Mouse (Mus musculus) neural tube, embryonic 15.5 days (tissue): Measurements from ENCODE around the gene Sh3yl1. TPM values are rescaled to one million over a fixed set of nuclear protein-coding genes. Genes with fewer than 3 reads are reported as not detected.

ENCODE experiments used
- ATAC-seq: fragments of 200-750 bp; cut with Nextera tagmentation; 2 replicates; pipeline ENCODE4 v1.8.0; 2017; ENCODE audit warnings: mild to moderate bottlenecking, moderate TSS enrichment, moderate library complexity; ENCODE audit not compliant: low FRiP score
- H3K27ac ChIP-seq: fragments of 300-500 bp; sonication (generic); replicated peaks from 2 replicates; pipeline ENCODE4 v1.5.1; 2015; ENCODE audit warnings: mild to moderate bottlenecking, inconsistent platforms
- H3K27me3 ChIP-seq: fragments of 300-500 bp; sonication (generic); replicated peaks from 2 replicates; pipeline ENCODE4 v1.6.1; 2015; ENCODE audit warnings: inconsistent platforms
- H3K36me3 ChIP-seq: fragments of 300-500 bp; sonication (generic); 2 replicates; pipeline ENCODE4 v1.6.1; 2015; ENCODE audit warnings: inconsistent platforms
- H3K4me1 ChIP-seq: fragments of 300-500 bp; sonication (generic); 2 replicates; pipeline ENCODE4 v1.6.1; 2015; ENCODE audit warnings: inconsistent platforms
- H3K4me2 ChIP-seq: fragments of 300-500 bp; sonication (generic); 2 replicates; pipeline ENCODE4 v1.6.1; 2015; ENCODE audit warnings: inconsistent platforms, mild to moderate bottlenecking, moderate library complexity
- H3K4me3 ChIP-seq: fragments of 300-500 bp; sonication (generic); replicated peaks from 2 replicates; pipeline ENCODE4 v1.5.1; 2015; ENCODE audit warnings: mild to moderate bottlenecking, inconsistent platforms
- H3K9ac ChIP-seq: fragments of 300-500 bp; sonication (generic); replicated peaks from 2 replicates; pipeline ENCODE4 v1.6.1; 2015; ENCODE audit warnings: mild to moderate bottlenecking, inconsistent platforms
- H3K9me3 ChIP-seq: fragments of 300-500 bp; sonication (generic); replicated peaks from 2 replicates; pipeline ENCODE4 v1.6.1; 2016; ENCODE audit warnings: inconsistent platforms
- WGBS: fragments of 180-500 bp; shearing (Covaris S2); methylation state at CpG from one replicate; pipeline ENCODE4 v1.1.7; 2015; ENCODE audit warnings: mixed read lengths; 5-methylcytosine and 5-hydroxymethylcytosine counted together
- polyA plus RNA-seq: library from polyadenylated mRNA; unstranded; fragments of >200 nt; fragmentation: Nextera tagmentation; extraction: Ambion mirVana; gene quantifications from 2 replicates; pipeline ENCODE4 v1.2.1, GENCODE M21; 2015

Gene Sh3yl1
- polyA plus RNA-seq, 1 experiment from 2014 or later: 48.6 TPM

DNA sequence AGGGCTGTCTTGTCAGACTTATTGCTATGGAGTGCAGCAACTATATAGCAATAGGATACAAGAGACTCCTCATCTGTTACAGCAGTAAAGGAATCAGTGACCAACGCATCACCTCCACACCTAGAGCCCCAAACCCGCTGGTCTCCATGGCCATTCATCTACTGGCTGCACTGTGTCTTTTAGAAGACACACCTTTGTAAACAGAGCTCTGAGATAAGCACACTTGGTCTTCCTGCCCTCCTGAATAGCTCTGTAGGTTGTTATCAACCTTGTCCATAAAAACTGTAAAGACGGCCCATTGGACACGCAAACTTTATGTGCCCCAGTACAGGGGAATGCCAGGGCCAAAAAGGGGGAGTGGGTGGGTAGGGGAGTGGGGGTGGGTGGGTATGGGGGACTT, 14.4 kb upstream of the Sh3yl1 start:
- Histone ChIP-seq H3K4me3 (no peak overlapping the region), H3K4me1 (no peaks in the 10 kb centered on the region), H3K9me3 (no peaks in the 10 kb centered on the region), H3K9ac (no peak overlapping the region), H3K4me2 (no peak overlapping the region), H3K27me3 (no peaks in the 10 kb centered on the region), H3K27ac (no peak overlapping the region), H3K36me3 (peaks cover 20% of the 10 kb centered on the region)
- 94% methylated on average over 4 of the region's 4 CpGs for WGBS
- ATAC-seq: no peak

DNA sequence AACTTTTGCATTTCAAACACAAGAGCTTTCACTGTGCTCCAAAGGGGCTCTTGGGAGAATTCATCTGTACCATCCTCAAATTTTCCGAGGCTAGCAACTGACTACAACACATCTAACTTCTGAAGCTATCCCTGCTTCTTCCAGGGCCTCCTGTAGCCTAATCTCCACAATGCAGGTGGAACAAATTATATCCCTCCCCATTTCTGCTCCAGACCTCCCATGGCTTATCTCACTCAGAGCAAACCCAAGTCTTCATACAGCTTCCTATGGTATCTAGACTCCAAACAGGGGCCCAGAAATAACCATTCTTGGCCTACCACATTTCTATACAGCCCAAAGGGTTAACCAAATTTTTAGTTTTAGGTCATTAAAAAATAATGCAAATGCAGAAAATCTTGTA, 2.8 kb upstream of the Sh3yl1 start:
- Histone ChIP-seq H3K9ac (no peak overlapping the region), H3K36me3 (peaks cover 1% of the 10 kb centered on the region), H3K4me3 (no peak overlapping the region), H3K27ac (no peak overlapping the region), H3K9me3 (no peaks in the 10 kb centered on the region), H3K4me1 (peaks cover 30% of the 10 kb centered on the region), H3K4me2 (no peak overlapping the region), H3K27me3 (no peaks in the 10 kb centered on the region)
- 83% methylated on average over 1 of the region's 1 CpGs for WGBS
- ATAC-seq: no peak

DNA sequence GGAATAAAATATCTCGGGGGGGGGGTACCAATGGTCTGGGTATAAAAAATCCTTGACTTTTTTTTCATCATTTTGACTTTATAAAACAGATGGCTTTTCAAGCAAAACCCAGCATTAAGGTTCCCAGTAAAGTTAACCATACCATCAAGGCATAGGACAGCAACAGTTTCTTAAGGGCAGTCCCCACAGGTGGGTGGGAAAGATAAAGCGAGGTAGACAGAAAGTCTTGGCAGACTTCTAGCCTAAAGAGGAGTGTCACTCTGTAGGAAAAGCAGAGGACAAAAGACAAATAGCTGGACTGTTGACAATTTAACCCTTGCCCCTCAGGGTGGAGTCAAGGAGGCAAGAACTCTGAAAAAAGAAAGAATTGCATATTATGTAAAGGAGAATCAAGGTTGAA, 1.6 kb upstream of the Sh3yl1 start:
- Histone ChIP-seq H3K27ac (no peak overlapping the region), H3K4me3 (no peak overlapping the region), H3K4me1 (peaks cover 31% of the 10 kb centered on the region), H3K9me3 (no peaks in the 10 kb centered on the region), H3K36me3 (no peaks in the 10 kb centered on the region), H3K9ac (no peak overlapping the region), H3K27me3 (no peaks in the 10 kb centered on the region), H3K4me2 (peak overlapping the region; percentile 89; the same call in 1 of the 2 replicates)
- WGBS: 88% methylated on average over 2 of the region's 2 CpGs
- ATAC-seq: no peak

DNA sequence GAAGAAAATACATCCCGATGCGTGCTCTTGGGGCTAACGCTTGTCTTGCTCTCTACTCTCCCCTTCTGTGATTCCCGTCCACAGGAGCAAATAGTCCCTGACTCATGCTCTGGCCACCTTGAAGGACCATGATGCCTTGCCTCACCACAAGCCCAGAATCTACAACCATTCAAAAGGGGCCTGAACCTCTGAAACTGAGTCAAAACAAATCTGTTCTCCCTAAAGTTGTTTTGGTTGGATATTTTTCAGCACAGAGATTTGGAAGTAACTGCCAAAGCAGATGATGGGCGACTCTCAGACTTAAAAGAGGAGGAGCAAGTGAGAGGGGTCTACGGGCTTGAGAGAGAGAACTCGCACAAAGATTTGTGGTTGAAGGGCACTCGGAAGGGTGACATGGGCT, 608 bp upstream of the Sh3yl1 start:
- peaks cover 31% of the 10 kb centered on the region for H3K4me1 ChIP-seq
- no peaks in the 10 kb centered on the region for H3K27me3 ChIP-seq
- peak overlapping the region; percentile 72 for H3K9ac ChIP-seq
- 17% methylated on average over 8 of the region's 8 CpGs for WGBS
- H3K9me3 ChIP-seq: no peaks in the 10 kb centered on the region
- H3K27ac ChIP-seq: peak overlapping the region; percentile 72
- peak overlapping the region; percentile 89 for H3K4me2 ChIP-seq
- H3K36me3 ChIP-seq: no peaks in the 10 kb centered on the region
- H3K4me3 ChIP-seq: peak overlapping the region; percentile 61
- ATAC-seq: no peak

DNA sequence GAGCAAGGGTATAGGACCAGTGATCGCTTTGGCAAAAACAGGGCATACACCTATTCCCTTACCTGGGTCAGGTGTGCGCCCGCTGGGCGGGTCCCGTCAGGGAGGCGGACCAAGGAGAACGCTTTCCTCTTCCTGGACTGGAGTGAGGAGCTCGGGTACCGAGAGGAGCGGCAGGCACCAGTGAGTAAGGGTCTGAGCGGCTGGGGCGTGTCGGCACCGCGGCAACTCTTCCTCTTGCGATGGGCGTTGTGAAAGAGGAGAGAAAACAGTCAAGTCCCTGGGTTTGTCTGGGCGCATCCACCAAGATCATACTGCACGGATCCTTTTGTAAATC, 547 bp downstream of the Sh3yl1 start:
- Histone ChIP-seq H3K4me2 (peak overlapping the region; percentile 89), H3K36me3 (no peaks in the 10 kb centered on the region), H3K9ac (peak overlapping the region; percentile 67), H3K4me1 (peaks cover 31% of the 10 kb centered on the region), H3K27ac (peak overlapping the region; percentile 75), H3K9me3 (no peaks in the 10 kb centered on the region), H3K4me3 (peak overlapping the region; percentile 61), H3K27me3 (no peaks in the 10 kb centered on the region)
- WGBS: 0% methylated on average over 19 of the region's 19 CpGs
- peak; percentile 81 for ATAC-seq

DNA sequence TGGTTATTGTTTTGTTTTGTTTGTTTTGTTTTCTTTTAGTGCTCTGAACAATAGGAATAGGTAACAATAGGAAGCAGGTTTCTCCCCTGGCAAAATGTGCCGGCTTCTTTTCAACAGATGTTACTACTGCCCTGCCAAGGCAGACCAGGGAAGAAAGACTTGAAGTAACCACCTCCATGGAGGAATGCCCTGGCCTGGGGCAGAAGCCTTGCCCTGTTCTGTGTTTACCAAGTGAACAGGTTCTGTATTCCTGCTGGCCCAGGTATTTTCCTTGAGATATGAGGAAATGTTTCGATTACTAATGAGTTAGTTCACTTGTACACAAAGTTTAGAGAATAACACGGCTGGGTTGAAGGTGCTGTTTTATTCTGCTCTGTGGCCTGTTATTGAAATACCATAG, 1.4 kb downstream of the Sh3yl1 start:
- Histone ChIP-seq H3K36me3 (no peaks in the 10 kb centered on the region), H3K27me3 (no peaks in the 10 kb centered on the region), H3K4me3 (peak overlapping the region; percentile 61), H3K4me2 (peak overlapping the region; percentile 89), H3K9me3 (no peaks in the 10 kb centered on the region), H3K4me1 (peaks cover 31% of the 10 kb centered on the region), H3K9ac (no peak overlapping the region; the same call in 1 of the 2 replicates), H3K27ac (no peak overlapping the region)
- no peak for ATAC-seq
- WGBS: 54% methylated on average over 3 of the region's 3 CpGs

DNA sequence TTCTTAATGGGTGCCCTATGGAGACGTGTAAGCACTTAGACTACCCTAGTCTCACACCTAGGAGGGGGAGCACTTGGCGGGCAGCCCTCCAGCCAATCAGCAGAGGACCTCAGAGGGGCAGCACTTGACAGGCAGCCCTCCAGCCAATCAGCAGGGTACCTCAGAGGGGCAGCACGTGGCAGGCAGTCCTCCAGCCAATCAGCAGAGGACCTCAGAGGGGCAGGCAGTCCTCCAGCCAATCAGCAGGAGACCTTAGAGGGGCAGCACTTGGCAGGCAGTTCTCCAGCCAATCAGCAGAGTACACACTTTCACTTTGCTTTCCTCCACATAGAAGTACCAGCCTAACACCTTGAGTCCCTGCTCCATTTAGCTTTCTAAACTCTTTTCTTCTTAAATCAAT, 10.9 kb downstream of the Sh3yl1 start:
- ATAC-seq: no peak
- Histone ChIP-seq H3K27ac (no peak overlapping the region), H3K4me3 (no peak overlapping the region), H3K9ac (no peak overlapping the region), H3K27me3 (no peaks in the 10 kb centered on the region), H3K36me3 (peaks cover 15% of the 10 kb centered on the region), H3K4me2 (no peak overlapping the region), H3K9me3 (no peaks in the 10 kb centered on the region), H3K4me1 (no peaks in the 10 kb centered on the region)
- WGBS: 86% methylated on average over 3 of the region's 3 CpGs

DNA sequence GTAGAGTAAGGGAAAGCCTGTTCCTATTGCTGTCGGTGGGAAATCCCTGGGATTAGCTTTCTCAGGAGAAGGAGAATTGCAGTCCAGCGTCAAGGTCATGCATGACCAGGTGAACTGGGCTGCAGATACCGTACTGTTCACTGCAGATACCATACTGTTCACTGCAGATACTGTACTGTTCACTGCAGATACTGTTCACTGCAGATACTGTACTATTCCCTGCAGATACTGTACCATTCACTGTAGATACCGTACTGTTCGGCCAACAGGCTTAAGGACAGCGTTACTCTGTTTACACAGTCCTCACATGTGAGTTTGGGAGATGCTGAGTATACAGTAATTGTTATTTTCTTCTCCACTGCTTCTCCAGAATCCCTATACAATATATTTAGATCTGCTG, 16.7 kb downstream of the Sh3yl1 start:
- no peak overlapping the region for H3K9ac ChIP-seq
- no peak overlapping the region for H3K27ac ChIP-seq
- H3K4me1 ChIP-seq: no peaks in the 10 kb centered on the region
- no peak overlapping the region for H3K4me3 ChIP-seq
- no peaks in the 10 kb centered on the region for H3K27me3 ChIP-seq
- WGBS: 91% methylated on average over 6 of the region's 6 CpGs
- no peaks in the 10 kb centered on the region for H3K9me3 ChIP-seq
- ATAC-seq: no peak
- peaks cover 16% of the 10 kb centered on the region for H3K36me3 ChIP-seq
- no peak overlapping the region for H3K4me2 ChIP-seq

DNA sequence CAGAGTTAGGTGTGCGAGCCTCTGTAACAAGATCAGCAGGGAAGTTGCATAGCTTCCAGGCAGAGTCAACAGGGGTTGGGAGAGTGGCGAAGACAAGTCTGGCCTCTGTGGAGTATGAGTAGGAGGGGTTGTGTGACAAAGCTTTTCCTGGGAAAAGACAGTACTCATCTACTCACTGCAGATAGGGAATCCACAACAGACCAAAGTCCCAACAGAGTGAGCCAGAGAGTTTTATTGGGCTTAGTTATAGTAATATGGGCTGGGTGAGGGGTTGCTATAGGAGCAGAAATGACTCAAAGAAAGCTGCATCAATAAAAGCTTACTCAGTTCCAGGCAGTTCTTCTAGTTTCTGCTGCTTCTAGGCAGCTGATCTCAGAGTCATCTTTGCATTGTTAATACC, 21.8 kb downstream of the Sh3yl1 start:
- peaks cover 12% of the 10 kb centered on the region for H3K36me3 ChIP-seq
- no peaks in the 10 kb centered on the region for H3K4me1 ChIP-seq
- no peak overlapping the region for H3K4me3 ChIP-seq
- ATAC-seq: no peak
- H3K4me2 ChIP-seq: no peak overlapping the region
- H3K9me3 ChIP-seq: no peaks in the 10 kb centered on the region
- H3K9ac ChIP-seq: no peak overlapping the region
- H3K27ac ChIP-seq: no peak overlapping the region
- WGBS: 88% methylated on average over 2 of the region's 2 CpGs
- no peaks in the 10 kb centered on the region for H3K27me3 ChIP-seq

DNA sequence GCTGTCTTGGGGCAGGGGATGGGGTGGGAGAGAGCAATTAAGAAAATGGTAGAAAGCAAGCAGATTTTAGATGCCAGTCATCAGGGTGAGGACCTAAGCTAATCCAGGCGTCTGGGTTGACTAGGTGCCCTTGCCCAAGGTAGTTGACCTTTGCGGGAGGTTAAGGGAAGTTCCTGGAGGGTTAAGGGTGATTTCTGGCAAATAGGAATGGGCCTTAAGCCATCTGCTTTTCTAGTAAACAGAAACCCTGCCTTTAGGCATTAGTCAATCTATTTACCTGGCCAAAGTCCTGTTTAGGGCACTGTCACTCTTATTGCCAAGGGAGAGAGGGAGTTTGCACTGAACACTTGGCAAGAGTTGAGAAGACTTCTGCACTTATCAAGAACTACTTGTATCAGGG, 25.4 kb downstream of the Sh3yl1 start:
- Histone ChIP-seq H3K27me3 (no peaks in the 10 kb centered on the region), H3K4me1 (no peaks in the 10 kb centered on the region), H3K27ac (no peak overlapping the region), H3K9ac (no peak overlapping the region), H3K9me3 (no peaks in the 10 kb centered on the region), H3K4me3 (no peak overlapping the region), H3K36me3 (peaks cover 36% of the 10 kb centered on the region), H3K4me2 (no peak overlapping the region)
- WGBS: 75% methylated on average over 2 of the region's 2 CpGs
- ATAC-seq: no peak

DNA sequence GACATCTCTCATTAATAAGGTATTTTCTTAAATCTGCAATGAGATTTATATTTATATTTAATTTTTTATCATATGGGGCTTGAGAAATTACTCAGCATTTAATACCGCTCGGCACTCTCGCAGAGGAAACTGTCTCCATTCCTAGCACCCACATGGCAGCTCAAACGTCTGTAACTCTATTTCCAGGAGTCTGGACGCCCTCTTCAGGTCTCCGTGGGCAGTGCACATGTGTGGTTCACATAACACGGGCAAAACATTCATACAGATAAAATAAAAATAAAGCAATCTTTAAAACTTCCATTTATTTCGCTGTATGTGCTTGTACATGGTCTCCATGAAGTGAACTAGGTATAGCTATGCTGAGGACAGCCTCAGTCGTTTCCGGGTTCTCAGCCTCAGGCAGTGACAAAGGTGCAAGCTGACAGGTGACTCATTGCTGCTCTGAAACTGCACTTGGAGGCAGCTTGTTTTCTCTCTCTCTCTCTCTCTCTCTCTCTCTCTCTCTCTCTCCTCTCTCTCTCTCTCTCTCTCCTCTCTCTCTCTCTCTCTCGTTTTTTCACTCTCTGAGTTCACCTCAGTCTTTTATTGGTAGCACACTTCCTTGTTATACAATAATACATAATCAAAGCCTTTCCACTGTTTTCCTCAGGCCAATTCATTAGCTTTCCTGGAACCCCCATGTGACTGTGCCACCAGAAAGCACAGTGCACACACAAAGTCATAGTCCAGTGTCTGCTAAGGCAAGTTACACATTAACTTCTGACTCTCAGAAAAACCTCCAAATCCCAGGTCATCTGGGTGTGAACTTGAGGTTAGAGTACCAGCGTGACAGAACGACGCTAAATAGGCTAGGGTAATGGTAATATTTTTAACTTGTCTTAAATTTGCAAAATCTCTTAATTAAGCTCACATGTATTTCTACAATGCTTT, 31.9 kb downstream of the Sh3yl1 start:
- H3K36me3 ChIP-seq: peaks cover 54% of the 10 kb centered on the region
- H3K27me3 ChIP-seq: no peaks in the 10 kb centered on the region
- no peak for ATAC-seq

DNA sequence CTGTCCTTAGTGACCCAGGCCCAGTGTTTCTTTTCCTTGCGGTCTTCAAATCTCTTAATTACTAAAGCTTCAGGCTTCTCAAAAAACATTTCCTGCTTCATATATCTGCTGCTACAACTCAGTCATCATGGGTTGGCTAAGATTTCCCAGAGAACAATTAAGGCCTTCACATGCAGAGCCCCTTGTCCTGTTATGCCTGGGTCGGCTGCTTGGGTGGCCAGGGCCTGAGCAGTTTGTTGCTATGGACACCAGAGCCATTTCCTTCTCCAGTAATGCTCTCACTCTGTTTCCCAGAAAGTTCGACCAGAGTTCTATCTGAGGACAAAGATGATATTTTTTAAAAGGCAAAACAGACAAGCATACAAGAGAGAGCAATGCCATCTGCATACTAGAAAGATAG, 32.7 kb downstream of the Sh3yl1 start:
- peaks cover 52% of the 10 kb centered on the region for H3K36me3 ChIP-seq
- 37% methylated on average over 3 of the region's 3 CpGs for WGBS
- no peak for ATAC-seq

More for the DNA sequence above, 31.9 kb downstream of the Sh3yl1 start:
- Histone ChIP-seq H3K27ac (no peak overlapping the region), H3K4me3 (no peak overlapping the region), H3K4me2 (no peak overlapping the region), H3K4me1 (no peaks in the 10 kb centered on the region), H3K9me3 (no peaks in the 10 kb centered on the region), H3K9ac (no peak overlapping the region)
- WGBS: 83% methylated on average over 14 of the region's 14 CpGs

More for the DNA sequence above, 32.7 kb downstream of the Sh3yl1 start:
- Histone ChIP-seq H3K4me2 (no peak overlapping the region), H3K4me1 (no peaks in the 10 kb centered on the region), H3K27ac (no peak overlapping the region), H3K27me3 (no peaks in the 10 kb centered on the region), H3K9ac (no peak overlapping the region), H3K4me3 (no peak overlapping the region), H3K9me3 (no peaks in the 10 kb centered on the region)
